11 mouse cellular contexts compared by ENCODE assay signal in the genomic region with DNA sequence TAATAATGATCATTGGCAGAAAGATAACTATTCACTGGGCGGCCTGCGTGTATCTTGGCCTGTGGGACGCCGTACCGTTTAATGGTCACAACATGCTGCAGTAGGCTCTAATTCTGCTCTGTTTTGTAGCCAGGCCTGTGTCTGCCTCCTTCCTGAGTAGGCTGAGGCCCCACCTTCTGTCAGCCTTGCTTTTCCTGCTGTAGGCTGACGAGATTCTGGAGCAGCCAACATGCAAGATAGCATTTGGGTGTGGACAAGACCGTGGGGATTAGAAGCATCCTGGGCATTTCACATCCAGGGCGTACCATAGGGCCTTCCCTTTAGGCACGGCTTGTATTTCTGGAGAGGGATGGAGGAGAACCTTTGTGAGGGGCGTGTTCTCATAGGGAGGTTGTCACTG. TPM values are rescaled to one million over a fixed set of nuclear protein-coding genes. Genes with fewer than 3 reads are reported as not detected.
DNase-seq lines count a peak whose midpoint lies in the region; ATAC-seq and TF ChIP-seq lines count a peak whose summit lies in the region.
"Had no signal": no experiment of that assay in that cellular context is flagged by ENCODE, and none has a peak within 500 bp of the region (broad histone marks: within the 10 kb centered on the region; RNA-seq: fewer than 3 reads in every experiment).

No protein-coding gene starts in this region.

- H3K9me3 ChIP-seq in lung, postnatal 0 days (ENCODE audit: low read length), result no peaks in the 10 kb centered on the region
- H3K9me3 ChIP-seq in hindbrain, embryonic 14.5 days (ENCODE audit: control insufficient read depth, low read length), result no peaks in the 10 kb centered on the region
- H3K9me3 ChIP-seq: limb, embryonic 13.5 days had no signal

- intact Hi-C loops in heart, postnatal 36 days (cut with DNase I), result loop anchor here (10.0 kb wide), 1 partner anchor 582 kb away; no protein-coding TSS in a partner anchor

- no peak overlapping the region for H3K4me2 ChIP-seq in lung, postnatal 0 days (replicated peaks; ENCODE audit: low read depth, low read length)
- no peak overlapping the region for H3K4me2 ChIP-seq in hindbrain, embryonic 14.5 days (replicated peaks)
- H3K4me2 ChIP-seq: limb, embryonic 13.5 days had no signal

- peak; percentile 66 for ATAC-seq in lung, postnatal 0 days
- ATAC-seq in hindbrain, embryonic 14.5 days (ENCODE audit: low FRiP score), result no peak
- ATAC-seq: inflammation-experienced regulatory T-cells, adult 6 months had no signal

- H3K36me3 ChIP-seq in lung, postnatal 0 days (ENCODE audit: insufficient read depth, low read length), result no peaks in the 10 kb centered on the region
- no peaks in the 10 kb centered on the region for H3K36me3 ChIP-seq in hindbrain, embryonic 14.5 days (replicated peaks; ENCODE audit: control insufficient read depth, insufficient read depth)
- H3K36me3 ChIP-seq: limb, embryonic 13.5 days had no signal

- no peak overlapping the region for H3K9ac ChIP-seq in lung, postnatal 0 days (replicated peaks; ENCODE audit: low read depth)
- no peak overlapping the region for H3K9ac ChIP-seq in hindbrain, embryonic 14.5 days
- H3K9ac ChIP-seq: limb, embryonic 13.5 days had no signal

- TF ChIP-seq EP300 in lung, postnatal 0 days (IDR thresholded peaks at IDR 0.05), result peak; percentile 64; the same call in 1 of the 2 replicates

- no peak for TF ChIP-seq CTCF in layer of hippocampus, adult 2 months (conservative IDR thresholded peaks at IDR 0.05)
- TF ChIP-seq CTCF in lung, postnatal 0 days (IDR thresholded peaks at IDR 0.05), result no peak

- H3K27me3 ChIP-seq in lung, postnatal 0 days (replicated peaks; ENCODE audit: insufficient read depth, low read length), result no peaks in the 10 kb centered on the region
- H3K27me3 ChIP-seq in hindbrain, embryonic 14.5 days (ENCODE audit: control insufficient read depth, insufficient read depth, low read length), result no peaks in the 10 kb centered on the region
- H3K27me3 ChIP-seq: limb, embryonic 13.5 days had no signal

- peak overlapping the region; percentile 62 for H3K27ac ChIP-seq in layer of hippocampus, adult 2 months
- H3K27ac ChIP-seq in lung, postnatal 0 days (ENCODE audit: low read length), result peak overlapping the region; percentile 43; the same call in 1 of the 2 replicates
- H3K27ac ChIP-seq in hindbrain, embryonic 14.5 days, result no peak overlapping the region
- H3K27ac ChIP-seq: limb, embryonic 13.5 days had no signal

- WGBS in lung, postnatal 0 days, result 53% methylated on average over 10 of the region's 10 CpGs
- 74% methylated on average over 10 of the region's 10 CpGs for whole genome bisulfite sequencing in hindbrain, embryonic 14.5 days

- no peak overlapping the region for H3K4me3 ChIP-seq in layer of hippocampus, adult 2 months
- no peak overlapping the region for H3K4me3 ChIP-seq in lung, postnatal 0 days (ENCODE audit: low read depth, low read length)
- no peak overlapping the region for H3K4me3 ChIP-seq in hindbrain, embryonic 14.5 days (replicated peaks; ENCODE audit: low read length)
- H3K4me3 ChIP-seq: limb, embryonic 13.5 days had no signal

- DNase-seq in layer of hippocampus, adult 2 months (ENCODE audit: low spot score in 2 of 2), result no peak
- DNase-seq in layer of hippocampus, adult 9-11 months, result no peak
- peak; percentile 56 for DNase-seq in heart, adult 8-10 months (ENCODE audit: low spot score)
- DNase-seq in heart, postnatal 36 days, result peak; percentile 38 to 39
- peak; percentile 61 for DNase-seq in lung, postnatal 0 days (ENCODE audit: low spot score)
- no peak for DNase-seq in retina, postnatal 1 day
- DNase-seq in hindbrain, embryonic 14.5 days (ENCODE audit: low spot score), result no peak
- DNase-seq in cerebellum, adult 18-20 months, result no peak
- DNase-seq: gastrocnemius, postnatal 36 days had no signal

- peaks cover 5% of the 10 kb centered on the region; the same call in 1 of the 2 replicates for H3K4me1 ChIP-seq in lung, postnatal 0 days (ENCODE audit: insufficient read depth, low read depth, low read length)
- H3K4me1 ChIP-seq in hindbrain, embryonic 14.5 days (replicated peaks; ENCODE audit: control insufficient read depth, insufficient read depth, low read length), result peaks cover 8% of the 10 kb centered on the region

RNA-seq across cellular contexts. Expression of a gene that starts 3.3 kb away (rescaled TPM):
- 10 to 100 TPM; 51.2 to 61.0 TPM for total RNA-seq in layer of hippocampus, adult 2 months (2021)
- total RNA-seq in heart, adult 8-10 months (2022), result 10 to 100 TPM; 49.1 to 65.7 (median 53.6) TPM
- total RNA-seq in heart, postnatal 36 days (2021), result 10 to 100 TPM; 50.0 to 52.3 TPM
- polyA plus RNA-seq in lung, postnatal 0 days (2015; fragmentation: Nextera tagmentation; extraction: Ambion mirVana), result 125 and 136 TPM in 2 replicates
- 80.7 and 94.4 TPM in 2 replicates for polyA plus RNA-seq in hindbrain, embryonic 14.5 days (2014; fragmentation: Nextera tagmentation; extraction: Ambion mirVana)

RNA-seq across cellular contexts. Expression of a gene that starts 8.0 kb away (rescaled TPM):
- total RNA-seq in layer of hippocampus, adult 2 months (2021), result 10 to 100 TPM; 46.3 to 58.9 TPM
- total RNA-seq in heart, adult 8-10 months (2022), result 10 to 100 TPM; 16.6 to 27.0 (median 21.0) TPM
- 10 to 100 TPM; 20.5 to 23.0 TPM for total RNA-seq in heart, postnatal 36 days (2021)
- 95.7 and 96.4 TPM in 2 replicates for polyA plus RNA-seq in lung, postnatal 0 days (2015; fragmentation: Nextera tagmentation; extraction: Ambion mirVana)
- polyA plus RNA-seq in hindbrain, embryonic 14.5 days (2014; fragmentation: Nextera tagmentation; extraction: Ambion mirVana), result 36.0 and 38.8 TPM in 2 replicates

RNA-seq across cellular contexts. Expression of a gene that starts 16.3 kb away (rescaled TPM):
- total RNA-seq in layer of hippocampus, adult 2 months (2021), result 10 to 100 TPM; 89.1 to 92.8 TPM
- under 1 TPM; 0.34 to 0.87 (median 0.83) TPM for total RNA-seq in heart, adult 8-10 months (2022)
- total RNA-seq in heart, postnatal 36 days (2021), result under 1 TPM; 0.42 to 0.62 TPM
- polyA plus RNA-seq in lung, postnatal 0 days (2015; fragmentation: Nextera tagmentation; extraction: Ambion mirVana), result 1.8 and 2.1 TPM in 2 replicates
- 65.8 and 66.5 TPM in 2 replicates for polyA plus RNA-seq in hindbrain, embryonic 14.5 days (2014; fragmentation: Nextera tagmentation; extraction: Ambion mirVana)

RNA-seq across cellular contexts. Expression of a gene that starts 16.7 kb away (rescaled TPM):
- 10 to 100 TPM; 75.8 to 80.5 TPM for total RNA-seq in layer of hippocampus, adult 2 months (2021)
- total RNA-seq in heart, adult 8-10 months (2022), result 100 to 1,000 TPM in 1 of 4 experiments, 10 to 100 TPM in 3; 87.0 to 108 (median 89.4) TPM
- 10 to 100 TPM; 82.3 to 87.0 TPM for total RNA-seq in heart, postnatal 36 days (2021)
- polyA plus RNA-seq in lung, postnatal 0 days (2015; fragmentation: Nextera tagmentation; extraction: Ambion mirVana), result 282 and 309 TPM in 2 replicates
- 209 and 224 TPM in 2 replicates for polyA plus RNA-seq in hindbrain, embryonic 14.5 days (2014; fragmentation: Nextera tagmentation; extraction: Ambion mirVana)

RNA-seq across cellular contexts. Expression of a gene that starts 18.5 kb away (rescaled TPM):
- total RNA-seq in layer of hippocampus, adult 2 months (2021), result 1 to 10 TPM; 7.6 to 7.9 TPM
- 10 to 100 TPM; 28.2 to 36.1 (median 32.6) TPM for total RNA-seq in heart, adult 8-10 months (2022)
- 10 to 100 TPM; 28.3 to 42.6 TPM for total RNA-seq in heart, postnatal 36 days (2021)
- polyA plus RNA-seq in lung, postnatal 0 days (2015; fragmentation: Nextera tagmentation; extraction: Ambion mirVana), result 174 and 188 TPM in 2 replicates
- polyA plus RNA-seq in hindbrain, embryonic 14.5 days (2014; fragmentation: Nextera tagmentation; extraction: Ambion mirVana), result 9.4 and 10.8 TPM in 2 replicates
- polyA plus RNA-seq: inflammation-experienced regulatory T-cells, adult 6 months had no signal

Comparison
In these comparisons a context has a peak if more than half of its experiments do, and no peak if none do; other contexts are left out.
1. DNase-seq: peak in heart, adult 8-10 months (single experiment), heart, postnatal 36 days (2 of 2) and lung, postnatal 0 days (single experiment); none in layer of hippocampus, adult 2 months (0 of 2), layer of hippocampus, adult 9-11 months (single experiment), retina, postnatal 1 day (single experiment), hindbrain, embryonic 14.5 days (single experiment) and cerebellum, adult 18-20 months (0 of 2).
2. RNA of a gene that starts 16.3 kb away (total RNA-seq): 89.1 to 92.8 TPM in layer of hippocampus, adult 2 months; 0.34 to 0.87 TPM in heart, adult 8-10 months and 0.42 to 0.62 TPM in heart, postnatal 36 days; every median in the first group is over 10 times any median in the second.